Mouse (Mus musculus) Muller cell, postnatal 12 days (primary cell): ENCODE measurements around the gene Lck.

Source experiments
- DNase-seq: peaks from one replicate; pipeline ENCODE4 v3.0.0-alpha.2; 2015; ENCODE audit errors: inconsistent ontology term

Lck gene

GRCm38 (mm10) chr4:129584884-129585608 is 11.6 kb upstream of the Lck start:
- DNase-seq = peak; percentile 92

- no peak for DNase-seq
Observed at GRCm38 (mm10) chr4:129584370-129584769, 10.9 kb upstream of the Lck start.

- no peak for DNase-seq
Observed at GRCm38 (mm10) chr4:129582251-129582650, 8.8 kb upstream of the Lck start.

- DNase-seq = no peak
Observed at GRCm38 (mm10) chr4:129580347-129580746, 6.9 kb upstream of the Lck start.

GRCm38 (mm10) chr4:129578466-129578865 is 5.0 kb upstream of the Lck start, which contains the start of gene Fam167b:
TSS of gene Fam167b (minus strand) at chr4:129578549.
- DNase-seq = no peak

GRCm38 (mm10) chr4:129577688-129578087 is 4.2 kb upstream of the Lck start:
- no peak for DNase-seq

GRCm38 (mm10) chr4:129576863-129577491 is 3.5 kb upstream of the Lck start:
- peak; percentile 60 for DNase-seq

GRCm38 (mm10) chr4:129575171-129575844 is 1.9 kb upstream of the Lck start:
- peak; percentile 37 for DNase-seq

GRCm38 (mm10) chr4:129573093-129573370 is 409 bp downstream of the Lck start:
- no peak for DNase-seq

GRCm38 (mm10) chr4:129572236-129573092 is 977 bp downstream of the Lck start:
- no peak for DNase-seq

- DNase-seq = no peak
Observed at GRCm38 (mm10) chr4:129571551-129572084, 1.8 kb downstream of the Lck start.

GRCm38 (mm10) chr4:129570028-129570427 is 3.4 kb downstream of the Lck start:
- DNase-seq = no peak

GRCm38 (mm10) chr4:129568366-129568765 is 5.1 kb downstream of the Lck start:
- DNase-seq = no peak

GRCm38 (mm10) chr4:129565139-129565538 is 8.3 kb downstream of the Lck start:
- DNase-seq = no peak

- no peak for DNase-seq
Observed at GRCm38 (mm10) chr4:129563718-129564117, 9.7 kb downstream of the Lck start.

- no peak for DNase-seq
Observed at GRCm38 (mm10) chr4:129561184-129561583, 12.3 kb downstream of the Lck start.

GRCm38 (mm10) chr4:129558321-129558955 is 15.0 kb downstream of the Lck start:
- DNase-seq = no peak

- no peak for DNase-seq
Observed at GRCm38 (mm10) chr4:129557256-129557808, 16.1 kb downstream of the Lck start.

- peak; percentile 94 for DNase-seq
Observed at GRCm38 (mm10) chr4:129556532-129557223, 16.8 kb downstream of the Lck start.

- no peak for DNase-seq
Observed at GRCm38 (mm10) chr4:129555862-129556531, 17.4 kb downstream of the Lck start.
